Mouse (Mus musculus): ENCODE results near the gene Frmd6.

DNA sequence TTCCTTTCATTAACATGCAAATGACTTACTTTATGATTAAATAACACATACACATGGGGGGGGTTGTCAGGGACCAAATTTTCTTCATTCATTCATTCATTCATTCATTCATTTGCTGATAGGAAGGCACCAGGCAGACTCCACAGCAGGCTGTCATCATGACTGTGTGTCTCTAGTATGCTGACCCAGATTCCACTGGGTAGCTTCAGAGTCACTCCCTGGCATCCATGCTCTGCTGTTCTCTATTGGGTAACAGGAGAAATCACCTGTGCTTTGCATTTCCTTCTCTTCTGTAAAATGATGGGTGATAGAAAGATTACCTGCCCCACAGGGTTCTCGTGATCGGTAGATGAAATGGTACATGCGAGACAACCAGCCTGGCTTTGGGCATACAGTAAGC lies 7.7 kb downstream of the Frmd6 start:
- TF ChIP-seq CTCF (IDR thresholded peaks at IDR 0.05; ENCODE audit: extremely low read depth, insufficient read depth, low read length) (no peak), POLR2A (IDR thresholded peaks at IDR 0.05; ENCODE audit: extremely low read depth, insufficient read depth, low read length) (no peak)

Data from cortical plate, adult 2 months (tissue).